Mouse (Mus musculus): ENCODE measurements at regions not wholly inside any gene's neighbourhood (a gene's known extent, or its start where the extent isn't known, plus 50 kb on each side); places are given as distances from the start of the nearest gene placed in this dataset.
"Not testable (repeated sequence)": the region's sequence is repeated elsewhere in the genome, so short reads cannot be mapped to it uniquely, and the experiment has no call there.

DNA sequence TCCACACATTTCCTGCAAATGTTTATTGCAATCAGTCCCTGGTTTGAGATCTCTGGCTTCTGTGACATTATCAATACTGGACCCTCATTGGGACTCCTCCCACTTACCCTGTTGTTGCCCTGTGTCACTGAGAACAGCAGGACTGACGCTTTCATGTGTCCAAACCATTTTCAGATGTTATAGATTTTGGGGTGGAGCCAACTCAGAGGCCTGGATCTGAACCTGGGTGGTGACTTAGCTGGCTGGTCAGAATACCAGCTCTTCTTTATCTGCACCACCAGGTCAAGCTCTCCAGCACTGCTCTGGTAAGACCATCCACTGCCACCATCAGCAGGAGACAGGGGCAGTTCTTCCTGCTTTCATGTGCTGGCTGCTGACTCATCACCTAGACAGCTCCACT is 254.3 kb upstream of the Pik3r1 start:
- ATAC-seq (ENCODE audit: poor library complexity, severe bottlenecking): no peak

DNA sequence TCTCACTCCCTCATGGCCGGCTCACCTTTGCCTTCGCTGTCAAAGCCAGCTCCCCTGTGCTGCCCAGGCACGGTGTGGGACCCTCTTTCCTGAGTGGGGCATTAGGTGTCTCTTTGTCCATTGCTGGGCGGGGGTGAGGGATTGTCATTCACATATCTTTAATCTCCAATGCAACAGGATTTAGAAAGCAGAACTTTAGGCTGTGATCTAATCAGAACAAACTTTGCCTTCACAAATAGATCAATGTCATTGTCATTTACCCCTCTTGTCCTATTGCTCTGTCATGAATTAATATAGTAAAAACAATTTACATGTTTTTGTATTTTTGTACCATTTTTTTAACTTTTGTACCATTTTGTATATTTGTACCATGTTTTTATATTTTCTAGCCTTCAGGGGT is 254.7 kb upstream of the Pik3r1 start:
- no peak for ATAC-seq (ENCODE audit: poor library complexity, severe bottlenecking)

DNA sequence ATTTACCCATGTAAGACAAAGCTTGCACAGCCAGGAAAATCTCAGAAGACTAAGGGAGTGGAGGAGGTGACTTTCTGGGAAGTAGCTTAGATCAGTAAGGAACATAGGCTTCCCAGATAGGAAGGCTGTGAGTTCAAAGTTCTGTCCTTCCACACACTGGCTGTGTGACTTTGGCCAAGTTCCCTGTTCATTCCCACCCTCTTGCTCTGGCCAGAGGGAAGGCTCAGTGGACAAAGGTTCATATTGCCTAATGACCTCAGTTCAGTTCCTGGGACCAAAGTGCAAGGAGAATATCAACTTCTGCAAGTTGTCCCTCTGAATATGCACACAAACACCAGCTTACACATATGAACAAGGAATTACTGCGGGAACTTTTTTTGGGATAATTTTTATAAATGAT is 255.6 kb upstream of the Pik3r1 start:
- ATAC-seq (ENCODE audit: poor library complexity, severe bottlenecking): no peak

DNA sequence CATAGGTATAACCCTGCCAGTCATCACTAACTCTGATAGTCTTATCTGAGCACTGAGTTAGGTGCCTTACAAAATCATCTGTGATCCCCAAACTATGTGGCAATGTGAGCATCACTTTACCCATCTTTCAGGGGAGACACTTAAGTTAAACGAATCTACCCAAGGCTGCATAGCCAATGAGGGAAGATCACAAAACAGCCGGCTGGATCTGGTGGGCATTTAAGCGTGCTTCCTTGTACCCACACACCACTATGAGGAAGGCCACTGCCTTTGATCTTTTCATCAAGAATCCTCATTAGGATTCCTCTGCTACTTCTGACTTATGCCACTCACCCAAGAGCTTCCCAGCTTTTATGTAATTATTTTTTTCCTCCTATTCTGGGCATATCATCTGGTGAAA is 257.1 kb upstream of the Pik3r1 start:
- ATAC-seq (ENCODE audit: poor library complexity, severe bottlenecking): no peak

DNA sequence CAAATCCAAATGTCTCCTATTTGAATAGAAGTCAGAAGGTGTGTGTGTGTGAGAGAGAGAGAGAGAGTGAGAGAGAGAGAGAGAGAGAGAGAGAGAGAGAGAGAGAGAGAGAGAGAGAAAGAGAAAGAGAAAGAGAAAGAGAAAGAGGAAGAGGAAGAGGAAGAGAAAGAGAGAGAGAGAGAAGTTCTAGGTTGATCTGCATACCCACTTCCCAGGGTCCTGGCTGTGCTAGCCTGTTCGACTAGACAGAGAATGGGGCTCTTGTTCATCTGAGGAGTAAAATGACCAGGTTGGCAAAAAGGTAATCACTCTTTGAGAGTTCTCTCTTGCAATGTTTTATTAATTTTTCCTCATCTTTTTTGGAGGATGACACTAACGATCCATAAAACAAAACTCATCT is 257.5 kb upstream of the Pik3r1 start:
- ATAC-seq (ENCODE audit: poor library complexity, severe bottlenecking): not testable (repeated sequence)

DNA sequence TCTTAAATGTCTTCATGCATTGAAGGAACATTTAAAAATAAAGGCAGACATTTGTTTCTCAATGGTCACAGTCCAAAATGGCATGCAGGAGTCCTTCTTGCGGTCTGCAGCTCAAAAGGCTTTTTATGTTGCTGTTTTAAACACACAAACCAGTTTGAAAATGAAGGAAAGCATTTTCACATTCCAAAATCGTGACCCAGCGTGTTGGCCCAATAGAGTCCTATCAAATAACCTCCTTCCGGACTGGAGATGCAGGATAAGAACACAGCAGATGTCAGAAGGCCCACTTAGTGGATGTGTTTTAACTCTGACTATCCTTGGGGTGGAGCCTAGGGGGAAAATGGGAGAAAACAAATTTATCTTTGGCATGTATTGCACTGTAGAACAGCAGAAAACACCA is 263.4 kb upstream of the Pik3r1 start:
- no peak for ATAC-seq (ENCODE audit: poor library complexity, severe bottlenecking)

DNA sequence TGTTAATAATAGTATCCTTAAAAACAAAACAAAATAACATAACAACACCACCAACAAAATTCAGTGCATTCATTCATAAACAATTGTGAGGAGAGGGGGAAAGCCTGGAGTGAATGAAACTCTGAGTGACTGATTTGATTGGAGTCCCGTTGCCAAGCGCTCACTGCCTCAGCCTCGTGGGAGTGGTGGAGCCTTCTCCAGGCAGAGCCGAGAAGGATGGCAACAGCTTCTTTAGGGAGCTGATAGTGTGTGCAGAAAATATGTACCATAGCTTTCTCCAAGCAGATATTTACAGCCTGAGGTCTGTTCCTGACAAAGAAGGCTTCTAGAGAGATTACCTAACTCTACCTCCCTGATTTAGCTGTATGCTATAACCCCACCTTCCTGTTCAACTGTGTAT is 266.5 kb upstream of the Pik3r1 start:
- no peak for ATAC-seq (ENCODE audit: poor library complexity, severe bottlenecking)

DNA sequence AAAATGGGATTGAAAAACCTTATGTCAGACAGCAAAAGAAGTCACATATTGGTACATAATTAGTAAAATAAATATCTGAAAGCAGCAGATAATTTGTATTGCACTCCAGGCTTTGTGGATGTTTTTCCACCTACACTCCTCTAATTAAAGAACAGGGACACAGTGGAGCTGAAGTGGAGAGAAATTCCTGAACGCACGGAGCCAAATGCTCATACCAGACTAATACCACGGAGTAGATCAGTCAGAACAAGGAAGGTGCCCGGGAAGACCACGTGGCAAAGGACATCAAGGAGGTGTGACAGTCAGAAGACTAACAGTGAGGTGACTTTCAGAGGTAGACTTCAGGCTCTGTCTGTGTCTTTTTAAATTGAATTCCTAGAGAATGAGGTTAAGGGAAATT is 268.0 kb upstream of the Pik3r1 start:
- ATAC-seq (ENCODE audit: poor library complexity, severe bottlenecking): no peak

DNA sequence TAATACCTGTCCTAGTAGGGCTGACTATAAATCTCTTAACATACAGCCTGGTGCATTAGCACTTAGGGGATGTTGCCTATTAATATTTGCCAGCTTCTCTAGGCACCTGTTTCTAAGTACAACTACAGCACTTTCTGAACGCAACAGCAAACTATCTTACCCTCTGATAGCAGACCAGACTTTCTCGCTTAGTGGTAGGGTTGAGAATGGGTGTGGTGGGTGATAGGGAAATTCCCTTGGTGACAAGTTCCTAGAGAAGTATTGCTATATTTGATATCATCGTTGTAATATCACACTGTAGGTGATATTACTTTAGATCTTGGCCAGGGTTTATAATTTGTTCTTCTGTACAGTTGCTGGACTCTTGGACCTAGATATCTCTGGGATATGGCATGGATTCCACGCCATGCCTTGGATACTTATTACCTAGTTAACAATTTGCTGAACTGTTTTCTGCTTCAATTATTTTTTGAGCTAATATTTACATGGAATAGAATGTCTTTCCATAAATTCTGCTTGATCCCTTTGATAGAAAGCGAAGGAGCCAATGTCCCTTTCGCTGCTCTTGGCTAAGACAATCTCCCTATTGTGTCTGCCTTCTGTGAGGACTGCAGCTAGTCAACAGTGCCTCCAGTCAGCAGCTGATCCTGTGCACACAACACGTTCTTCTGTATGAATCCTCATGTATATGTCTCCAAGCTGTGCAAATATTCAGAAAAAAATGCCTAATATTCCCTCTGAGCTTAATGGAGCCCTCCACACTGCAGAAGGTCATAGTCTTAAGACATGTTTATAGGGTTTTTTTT is 269.0 kb upstream of the Pik3r1 start:
- ATAC-seq (ENCODE audit: poor library complexity, severe bottlenecking): no peak

DNA sequence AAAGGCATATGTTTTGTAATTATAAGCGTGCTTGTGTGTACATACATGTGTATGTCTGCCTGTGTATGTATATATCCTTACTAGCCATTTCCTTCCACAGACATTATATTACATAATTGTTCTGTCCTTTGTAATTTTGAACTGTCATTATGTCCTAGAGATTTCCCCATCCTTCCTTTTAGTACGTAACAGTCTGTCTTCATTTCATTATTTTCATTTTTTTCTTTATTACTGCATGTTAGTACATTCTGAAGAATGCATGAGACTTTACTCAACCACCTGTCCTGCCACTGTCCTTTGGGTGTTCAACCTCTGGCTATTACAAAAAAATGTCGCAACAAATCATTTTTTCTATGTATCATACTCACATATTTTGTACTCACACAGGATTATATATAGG is 292.2 kb upstream of the Pik3r1 start:
- 0 out of 2 replicates have a peak, but pooled peaks have one; percentile 18 for ATAC-seq (ENCODE audit: poor library complexity, severe bottlenecking)

DNA sequence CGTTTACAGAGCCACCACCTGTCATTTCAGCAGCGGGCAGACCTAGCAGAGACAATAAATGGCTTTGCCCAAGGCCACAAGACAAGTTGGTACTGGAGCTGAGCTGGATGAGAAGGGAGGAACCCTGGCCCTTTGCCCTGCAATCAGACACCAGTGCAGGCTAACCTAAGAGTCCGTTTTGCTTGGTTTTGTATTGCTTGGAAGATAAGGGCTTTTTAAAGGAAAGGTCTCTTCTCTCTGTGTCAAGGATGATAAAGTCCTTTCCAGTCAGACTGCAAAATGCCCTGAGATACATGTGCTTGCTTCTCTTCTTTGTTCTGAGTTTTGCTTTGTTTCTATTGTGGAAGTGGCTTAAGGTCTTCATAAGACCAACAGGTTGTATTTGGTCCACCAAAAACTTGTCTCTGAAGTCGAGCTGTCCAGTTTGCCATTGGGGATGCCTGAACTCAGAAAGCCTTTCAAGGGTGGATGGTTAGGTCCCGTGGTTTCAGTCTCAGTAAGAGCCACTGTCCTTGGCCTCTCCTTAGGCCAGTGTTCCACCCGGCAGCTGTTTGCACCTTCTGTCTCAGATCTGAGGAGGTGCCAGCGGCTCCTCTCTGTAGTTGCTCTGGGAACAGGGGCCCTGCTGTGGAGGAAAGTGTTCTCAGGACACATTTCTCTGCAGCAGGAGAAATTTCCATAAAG is 296.7 kb upstream of the Pik3r1 start:
- ATAC-seq (ENCODE audit: poor library complexity, severe bottlenecking): no peak

DNA sequence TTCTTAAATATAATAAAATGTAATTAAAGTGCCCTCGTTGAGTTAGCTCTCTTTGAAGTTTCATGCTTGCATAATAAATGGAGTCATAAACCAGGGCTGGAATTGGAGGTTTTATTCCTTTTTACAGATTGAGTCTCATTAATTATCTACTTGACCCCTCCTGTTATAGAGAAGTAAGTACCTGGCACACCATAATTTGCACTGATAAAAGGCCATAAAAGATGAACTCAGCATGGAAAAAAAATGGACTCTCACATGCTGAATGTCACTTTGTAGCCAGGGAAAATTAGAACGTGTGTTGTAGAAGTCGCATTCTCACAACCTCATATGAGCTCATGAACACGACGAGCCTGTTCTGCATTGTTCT is 297.2 kb upstream of the Pik3r1 start:
- no peak for ATAC-seq (ENCODE audit: poor library complexity, severe bottlenecking)

DNA sequence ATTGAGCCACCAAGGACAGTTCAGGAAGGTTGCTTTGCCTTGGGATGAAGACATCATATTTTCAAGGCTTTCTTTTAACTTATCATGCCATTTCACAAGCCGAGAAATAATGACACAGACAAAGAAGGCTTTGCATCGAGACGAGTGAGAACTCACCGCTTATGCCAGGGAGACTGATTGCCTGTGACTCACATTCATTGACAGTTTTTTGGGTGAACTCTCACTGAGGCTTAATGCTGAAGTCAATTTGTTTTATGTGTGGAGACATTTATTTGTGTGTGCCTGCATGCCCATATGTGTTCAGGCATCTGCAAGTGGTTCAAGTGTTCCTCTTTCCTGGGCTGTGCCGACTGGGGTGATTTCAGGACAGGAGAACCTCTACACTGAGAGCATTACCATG is 297.8 kb upstream of the Pik3r1 start:
- no peak for ATAC-seq (ENCODE audit: poor library complexity, severe bottlenecking)

DNA sequence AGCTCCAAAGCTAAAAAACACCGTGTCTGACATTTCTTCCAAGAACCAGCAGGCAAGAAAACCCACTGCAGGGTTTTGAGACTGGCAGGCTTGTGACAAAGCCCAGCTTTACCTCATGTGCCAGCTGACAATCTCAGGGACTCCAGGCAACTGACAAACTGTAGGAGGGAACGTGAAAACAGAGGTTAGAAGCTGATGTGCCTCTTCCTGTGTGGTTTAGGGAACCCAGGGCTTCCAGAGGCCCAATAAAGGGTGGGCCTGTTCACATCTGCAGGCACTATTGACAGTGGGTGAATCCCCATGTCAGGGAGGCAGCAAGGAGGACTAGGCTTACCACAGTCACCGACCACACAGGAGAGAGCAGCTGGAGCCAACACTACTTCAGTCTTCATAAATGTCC is 302.7 kb upstream of the Pik3r1 start:
- peak; percentile 43; the same call in 1 of the 2 replicates for ATAC-seq (ENCODE audit: poor library complexity, severe bottlenecking)

DNA sequence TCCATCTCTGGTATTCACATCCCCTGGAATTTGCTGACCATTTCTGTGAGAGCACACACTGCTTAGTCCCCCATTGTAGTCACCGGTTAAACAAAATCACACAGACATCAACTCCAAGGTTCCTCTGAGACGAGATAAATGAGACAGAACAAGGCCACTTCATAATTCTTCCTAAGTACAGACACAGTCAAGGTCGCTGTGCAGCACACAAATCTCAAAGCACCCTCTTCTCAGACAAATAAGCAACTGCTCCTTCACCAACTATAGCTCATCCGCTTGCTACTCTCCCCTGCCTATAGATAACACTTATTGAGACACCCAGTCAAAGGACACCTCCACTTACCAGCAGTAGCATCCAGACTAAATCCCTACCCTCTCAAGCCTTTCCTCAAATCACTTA is 304.3 kb upstream of the Pik3r1 start:
- ATAC-seq (ENCODE audit: poor library complexity, severe bottlenecking): no peak

DNA sequence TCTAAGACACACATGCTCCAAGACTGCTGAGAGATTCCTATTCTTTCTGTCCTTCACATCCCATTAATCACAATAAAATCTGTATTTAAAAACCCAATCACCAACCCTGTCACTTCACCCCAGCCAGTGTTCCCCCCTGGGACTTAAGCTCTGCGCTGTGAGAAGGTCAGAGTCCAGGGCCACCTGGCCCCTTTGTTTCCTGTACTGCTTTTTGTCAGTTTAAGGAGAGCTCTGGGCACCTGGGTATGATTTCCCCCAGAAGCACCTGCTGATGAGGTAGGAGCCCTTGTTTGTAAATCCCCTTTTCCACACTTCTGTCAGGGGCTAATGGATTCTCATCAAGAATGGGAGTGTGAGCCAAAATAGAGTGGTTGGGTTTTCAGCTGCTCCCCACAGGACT is 319.7 kb upstream of the Pik3r1 start:
- no peak for ATAC-seq (ENCODE audit: poor library complexity, severe bottlenecking)

DNA sequence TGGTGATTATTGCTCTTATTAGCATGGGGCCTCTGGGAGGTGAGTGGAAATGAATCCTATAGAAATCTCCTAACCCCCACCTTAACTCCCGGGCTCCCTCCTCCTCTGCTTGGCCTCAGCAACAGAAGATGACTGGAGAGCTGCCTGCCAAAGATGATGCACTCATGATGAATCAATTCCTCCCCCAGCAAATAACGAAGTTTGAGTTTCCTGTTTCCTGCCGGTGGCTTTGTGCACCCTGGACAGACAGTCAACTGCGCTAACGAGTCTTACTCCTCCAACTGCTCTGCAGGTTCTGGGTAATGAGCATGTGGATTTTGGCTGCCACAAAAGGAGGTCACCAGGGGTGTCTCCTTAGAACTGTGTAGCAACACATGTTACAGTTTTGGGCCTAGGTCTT is 321.5 kb upstream of the Pik3r1 start:
- peak; percentile 39; the same call in 1 of the 2 replicates for ATAC-seq (ENCODE audit: poor library complexity, severe bottlenecking)

DNA sequence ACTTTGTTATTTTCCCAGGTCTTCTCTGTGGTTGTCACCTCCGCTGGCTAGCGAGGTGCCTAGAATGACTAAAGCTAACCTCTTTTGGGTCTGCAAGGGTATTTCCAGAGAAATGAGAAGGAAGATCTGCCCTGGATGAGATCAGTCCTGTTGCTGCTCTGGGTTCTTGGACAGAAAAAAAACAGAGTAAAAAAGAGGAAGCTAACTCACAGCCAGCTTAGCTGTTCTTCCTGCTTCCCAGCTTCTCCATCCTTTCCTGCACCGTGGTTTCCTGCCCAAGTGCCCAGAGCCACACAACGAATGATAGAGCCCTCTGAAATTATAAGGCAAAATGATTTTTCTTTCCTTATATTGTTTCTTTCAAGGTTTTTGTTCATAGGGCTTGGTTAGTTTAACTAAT is 326.2 kb upstream of the Pik3r1 start:
- ATAC-seq (ENCODE audit: poor library complexity, severe bottlenecking): peak; percentile 53; the same call in 1 of the 2 replicates

DNA sequence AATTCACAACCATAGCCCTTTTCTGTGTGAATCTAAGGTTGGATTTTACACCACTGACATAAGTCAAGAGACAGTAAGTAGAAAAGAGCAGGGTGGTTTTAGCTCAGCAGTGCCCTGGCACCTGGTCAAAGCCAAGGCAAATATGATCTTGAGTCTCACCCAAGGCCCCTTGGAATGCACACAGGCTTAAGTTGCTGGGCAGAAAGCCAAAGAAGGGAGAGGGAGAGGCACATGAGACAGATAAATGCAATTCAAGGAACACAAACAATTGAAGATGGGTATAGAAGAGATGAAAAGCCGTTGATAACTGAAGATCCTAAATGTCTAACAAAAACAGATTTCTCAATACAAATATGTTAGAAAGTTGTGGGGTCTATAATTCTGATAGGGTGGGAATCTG is 335.1 kb upstream of the Pik3r1 start:
- no peak for ATAC-seq (ENCODE audit: poor library complexity, severe bottlenecking)

DNA sequence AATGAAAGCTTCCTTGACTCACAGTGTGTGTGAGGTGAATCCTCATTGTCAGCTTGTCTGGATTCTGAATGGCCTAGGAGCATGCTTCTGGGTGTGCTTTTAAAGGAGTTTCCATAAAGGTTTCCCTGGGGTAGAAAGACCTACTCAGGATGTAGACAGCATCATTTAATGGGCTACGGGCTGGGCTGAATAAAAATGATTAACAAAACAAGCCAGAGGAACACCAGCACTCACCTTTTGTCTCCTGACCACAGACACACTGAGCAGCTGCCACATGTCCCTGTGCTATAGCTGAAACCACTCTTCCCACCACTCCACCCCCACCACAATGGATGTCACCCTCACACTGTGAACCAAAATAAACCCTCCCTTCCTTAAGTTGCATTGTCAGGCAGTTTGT is 338.2 kb upstream of the Pik3r1 start:
- ATAC-seq (ENCODE audit: poor library complexity, severe bottlenecking): no peak

DNA sequence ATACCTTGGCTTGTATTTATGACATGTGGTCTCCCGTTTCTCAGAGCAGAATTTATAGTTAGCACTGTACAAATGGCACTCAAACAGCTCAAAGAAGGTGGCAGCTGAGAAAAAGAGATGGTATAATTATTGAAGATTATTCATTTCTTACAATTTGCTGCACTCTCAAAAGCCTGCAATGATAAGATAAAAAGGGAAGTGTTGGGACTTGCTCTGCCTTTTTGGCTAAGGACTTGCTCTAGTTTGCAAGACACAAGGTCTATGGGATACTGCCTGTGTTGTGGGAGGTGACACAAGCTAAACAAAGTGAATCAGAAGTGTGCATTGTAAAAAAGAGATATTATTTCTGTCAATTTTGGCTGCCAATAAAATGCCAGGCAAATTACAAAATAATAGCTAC is 340.2 kb upstream of the Pik3r1 start:
- ATAC-seq (ENCODE audit: poor library complexity, severe bottlenecking): no peak

DNA sequence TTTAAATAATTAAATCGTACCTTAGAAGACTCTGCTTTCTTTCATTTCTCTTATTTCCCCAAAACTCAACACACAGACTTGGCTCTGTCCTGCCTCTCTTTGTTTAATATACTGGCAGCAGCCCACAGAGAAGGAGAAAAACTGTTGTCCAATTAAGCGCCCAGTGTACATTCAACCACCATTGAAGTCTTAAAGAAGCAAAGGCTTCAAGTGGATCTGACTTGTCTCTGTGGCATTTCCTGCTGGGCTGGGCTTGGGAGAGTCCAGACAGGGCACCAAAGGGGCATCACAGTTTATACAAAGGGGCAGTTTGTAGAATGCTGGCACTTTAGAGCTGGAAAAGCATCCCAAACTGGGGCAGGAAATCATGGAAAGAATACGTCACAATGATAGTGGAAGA is 340.9 kb upstream of the Pik3r1 start:
- no peak for ATAC-seq (ENCODE audit: poor library complexity, severe bottlenecking)

DNA sequence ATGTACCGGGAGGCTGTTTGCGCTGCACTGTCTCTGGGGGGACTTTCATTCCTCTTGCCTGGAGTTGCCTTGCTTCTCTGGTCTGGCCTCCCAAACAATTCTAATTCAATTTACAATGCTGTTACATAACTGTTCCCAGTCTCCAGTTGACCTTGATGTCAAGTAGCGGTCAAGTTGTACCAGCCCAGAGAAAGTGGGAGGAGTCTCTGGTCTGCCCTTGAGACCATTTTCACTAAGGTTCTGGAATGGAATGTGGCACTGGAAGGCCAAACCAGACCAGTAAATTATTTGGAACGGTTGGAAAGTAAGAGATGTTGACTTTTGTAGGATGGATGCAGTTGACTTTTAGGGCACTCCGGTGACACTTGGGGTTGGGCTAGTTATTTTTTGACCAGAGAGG is 345.9 kb upstream of the Pik3r1 start:
- no peak for ATAC-seq (ENCODE audit: poor library complexity, severe bottlenecking)
